13 mouse cellular contexts compared by ENCODE assay signal in genomic region chr11:31138394-31138793, GRCm38 (mm10). TPM values are rescaled to one million over a fixed set of nuclear protein-coding genes. Genes with fewer than 3 reads are reported as not detected.
"Had no signal": no experiment of that assay in that cellular context is flagged by ENCODE, and none has a peak within 500 bp of the region (broad histone marks: within the 10 kb centered on the region; RNA-seq: fewer than 3 reads in every experiment).

No protein-coding gene starts in this region.

RNA-seq across cellular contexts. Expression of gene Gm17332, which starts 43.9 kb away (rescaled TPM):
- total RNA-seq: common myeloid progenitor, adult 5-6 weeks; forebrain, postnatal 0 days; gastrocnemius, adult 18-20 months; gastrocnemius, adult 2 months; gastrocnemius, adult 8-10 months; gastrocnemius, postnatal 10 days; gastrocnemius, postnatal 14 days; gastrocnemius, postnatal 25 days; gastrocnemius, postnatal 36 days; gastrocnemius, postnatal 4 days; heart, adult 18-20 months; heart, adult 2 months; heart, adult 8-10 months had no signal
